Mouse (Mus musculus) neural tube, embryonic 13.5 days (tissue): ENCODE results near the gene Galnt11. TPM values are rescaled to one million over a fixed set of nuclear protein-coding genes. Genes with fewer than 3 reads are reported as not detected.

Experiments used
- ATAC-seq: fragments of 200-750 bp; cut with Nextera tagmentation; 2 replicates; pipeline ENCODE4 v1.8.0; 2017; ENCODE audit warnings: low read depth, mild to moderate bottlenecking, moderate TSS enrichment, moderate library complexity
- H3K27ac ChIP-seq: fragments of 300-500 bp; sonication (generic); replicated peaks from 2 replicates; pipeline ENCODE4 v1.5.1; 2015; ENCODE audit warnings: moderate library complexity, mild to moderate bottlenecking, inconsistent platforms
- H3K27me3 ChIP-seq: fragments of 300-500 bp; sonication (generic); 2 replicates; pipeline ENCODE4 v1.6.1; 2015; ENCODE audit warnings: mild to moderate bottlenecking, inconsistent platforms
- H3K36me3 ChIP-seq: fragments of 300-500 bp; sonication (generic); 2 replicates; pipeline ENCODE4 v1.6.1; 2015; ENCODE audit warnings: mild to moderate bottlenecking, inconsistent platforms
- H3K4me1 ChIP-seq: fragments of 300-500 bp; sonication (generic); replicated peaks from 2 replicates; pipeline ENCODE4 v1.6.1; 2015; ENCODE audit warnings: inconsistent platforms
- H3K4me2 ChIP-seq: fragments of 300-500 bp; sonication (generic); 2 replicates; pipeline ENCODE4 v1.6.1; 2015; ENCODE audit warnings: inconsistent platforms, mild to moderate bottlenecking, moderate library complexity
- H3K4me3 ChIP-seq: fragments of 300-500 bp; sonication (generic); 2 replicates; pipeline ENCODE4 v1.5.1; 2015; ENCODE audit warnings: mild to moderate bottlenecking, inconsistent platforms
- H3K9ac ChIP-seq: fragments of 300-500 bp; sonication (generic); 2 replicates; pipeline ENCODE4 v1.6.1; 2015; ENCODE audit warnings: moderate library complexity, mild to moderate bottlenecking, inconsistent platforms
- H3K9me3 ChIP-seq: fragments of 300-500 bp; sonication (generic); 2 replicates; pipeline ENCODE4 v1.6.1; 2016; ENCODE audit warnings: inconsistent platforms
- WGBS: fragments of 180-500 bp; shearing (Covaris S2); methylation state at CpG from one replicate; pipeline ENCODE4 v1.1.7; 2015; 5-methylcytosine and 5-hydroxymethylcytosine counted together
- polyA plus RNA-seq: library from polyadenylated mRNA; unstranded; fragments of >200 nt; fragmentation: Nextera tagmentation; extraction: Ambion mirVana; gene quantifications from 2 replicates; pipeline ENCODE4 v1.2.1, GENCODE M21; 2015

Gene Galnt11
- polyA plus RNA-seq, 1 experiment from 2014 or later, result 49.4 TPM

GRCm38 (mm10) chr5:25262266-25262665 is 40.6 kb downstream of the Galnt11 start:
- Histone ChIP-seq H3K27me3 (no peaks in the 10 kb centered on the region), H3K27ac (no peak overlapping the region), H3K9ac (no peak overlapping the region), H3K4me1 (no peaks in the 10 kb centered on the region), H3K4me2 (no peak overlapping the region), H3K4me3 (no peak overlapping the region), H3K9me3 (no peaks in the 10 kb centered on the region), H3K36me3 (peaks cover 96% of the 10 kb centered on the region)
- no peak for ATAC-seq
- WGBS, result 93% methylated on average over 7 of the region's 7 CpGs

GRCm38 (mm10) chr5:25268258-25268888 is 46.7 kb downstream of the Galnt11 start:
- Histone ChIP-seq H3K4me3 (no peak overlapping the region), H3K9me3 (no peaks in the 10 kb centered on the region), H3K4me1 (no peaks in the 10 kb centered on the region), H3K4me2 (no peak overlapping the region), H3K27ac (no peak overlapping the region), H3K36me3 (peaks cover 81% of the 10 kb centered on the region), H3K9ac (no peak overlapping the region), H3K27me3 (no peaks in the 10 kb centered on the region)
- ATAC-seq, result no peak
- 96% methylated on average over 4 of the region's 4 CpGs for whole genome bisulfite sequencing

- H3K4me3 ChIP-seq, result no peak overlapping the region
- no peaks in the 10 kb centered on the region for H3K27me3 ChIP-seq
- 92% methylated on average over 10 of the region's 10 CpGs for whole genome bisulfite sequencing
- peaks cover 82% of the 10 kb centered on the region for H3K36me3 ChIP-seq
- H3K4me2 ChIP-seq, result no peak overlapping the region
- H3K4me1 ChIP-seq, result no peaks in the 10 kb centered on the region
- no peak overlapping the region for H3K27ac ChIP-seq
- no peaks in the 10 kb centered on the region for H3K9me3 ChIP-seq
- H3K9ac ChIP-seq, result no peak overlapping the region
- ATAC-seq, result no peak
These were observed 53.9 kb downstream of the Galnt11 start for GRCm38 (mm10) chr5:25275629-25276028.

GRCm38 (mm10) chr5:25276365-25276764 is 54.7 kb downstream of the Galnt11 start:
- WGBS, result 88% methylated on average over 6 of the region's 6 CpGs
- no peak for ATAC-seq
- Histone ChIP-seq H3K27me3 (no peaks in the 10 kb centered on the region), H3K9ac (no peak overlapping the region), H3K36me3 (peaks cover 82% of the 10 kb centered on the region), H3K4me3 (no peak overlapping the region), H3K4me1 (no peaks in the 10 kb centered on the region), H3K27ac (no peak overlapping the region), H3K9me3 (no peaks in the 10 kb centered on the region), H3K4me2 (no peak overlapping the region)

GRCm38 (mm10) chr5:25283988-25284387 is 62.3 kb downstream of the Galnt11 start:
- WGBS, result 97% methylated on average over 13 of the region's 13 CpGs
- no peak for ATAC-seq
- H3K4me3 ChIP-seq, result no peak overlapping the region
- peaks cover 88% of the 10 kb centered on the region for H3K36me3 ChIP-seq
- no peaks in the 10 kb centered on the region for H3K4me1 ChIP-seq
- no peak overlapping the region for H3K9ac ChIP-seq
- no peak overlapping the region for H3K27ac ChIP-seq
- no peaks in the 10 kb centered on the region for H3K9me3 ChIP-seq
- no peak overlapping the region for H3K4me2 ChIP-seq
- H3K27me3 ChIP-seq, result no peaks in the 10 kb centered on the region

- ATAC-seq, result no peak
- Histone ChIP-seq H3K4me2 (no peak overlapping the region), H3K36me3 (peaks cover 49% of the 10 kb centered on the region), H3K9ac (no peak overlapping the region), H3K9me3 (no peaks in the 10 kb centered on the region), H3K4me1 (no peaks in the 10 kb centered on the region), H3K27me3 (no peaks in the 10 kb centered on the region), H3K27ac (no peak overlapping the region), H3K4me3 (no peak overlapping the region)
- WGBS, result 78% methylated on average over 3 of the region's 3 CpGs
These were observed 75.1 kb downstream of the Galnt11 start for GRCm38 (mm10) chr5:25296830-25297229.

- Histone ChIP-seq H3K27me3 (no peaks in the 10 kb centered on the region), H3K4me3 (no peak overlapping the region), H3K27ac (no peak overlapping the region), H3K9ac (no peak overlapping the region), H3K4me1 (no peaks in the 10 kb centered on the region), H3K4me2 (no peak overlapping the region), H3K9me3 (no peaks in the 10 kb centered on the region), H3K36me3 (peaks cover 55% of the 10 kb centered on the region)
- ATAC-seq, result no peak
- 93% methylated on average over 2 of the region's 2 CpGs for whole genome bisulfite sequencing
These were observed 88.5 kb downstream of the Galnt11 start for GRCm38 (mm10) chr5:25310226-25310625.

- peaks cover 70% of the 10 kb centered on the region for H3K36me3 ChIP-seq
These were observed 92.2 kb downstream of the Galnt11 start for GRCm38 (mm10) chr5:25313881-25314280.

More at GRCm38 (mm10) chr5:25313881-25314280, 92.2 kb downstream of the Galnt11 start:
- no peak overlapping the region for H3K9ac ChIP-seq
- no peak overlapping the region for H3K4me2 ChIP-seq
- H3K4me3 ChIP-seq, result no peak overlapping the region
- H3K27ac ChIP-seq, result no peak overlapping the region
- no peaks in the 10 kb centered on the region for H3K4me1 ChIP-seq
- no peaks in the 10 kb centered on the region for H3K27me3 ChIP-seq
- no peaks in the 10 kb centered on the region for H3K9me3 ChIP-seq
- WGBS, result 90% methylated on average over 6 of the region's 6 CpGs
- no peak for ATAC-seq

Other genes starting within 250 kb of the Galnt11 start
- 76.5 and 85.1 TPM in 2 replicates for gene Prkag2, start 121.3 kb upstream of the Galnt11 start, polyA plus RNA-seq
- gene Galntl5, start 40.4 kb upstream of the Galnt11 start, polyA plus RNA-seq, result not detected in 2 replicates
- gene E130116L18Rik, start 1.2 kb downstream of the Galnt11 start, polyA plus RNA-seq, result not detected in 2 replicates